Mouse (Mus musculus) embryonic facial prominence, embryonic 11.5 days (tissue): ENCODE results near the gene Cyp4f16. TPM values are rescaled to one million over a fixed set of nuclear protein-coding genes. Genes with fewer than 3 reads are reported as not detected.
"Not testable (repeated sequence)": the region's sequence is repeated elsewhere in the genome, so short reads cannot be mapped to it uniquely, and the experiment has no call there.

Experiments used
- ATAC-seq: fragments of 200-750 bp; cut with Nextera tagmentation; replicated peaks from 2 replicates; pipeline ENCODE4 v1.8.0; 2017; ENCODE audit warnings: low read depth; ENCODE audit not compliant: insufficient number of reproducible peaks, low FRiP score, low TSS enrichment
- DNase-seq: peaks from one replicate; pipeline ENCODE4 v3.0.0-alpha.2; 2015; ENCODE audit warnings: low spot score
- H3K27ac ChIP-seq: fragments of 300-500 bp; sonication (generic); replicated peaks from 2 replicates; pipeline ENCODE4 v1.5.1; 2014; ENCODE audit warnings: mild to moderate bottlenecking, low read depth, low read length, control low read depth
- H3K27me3 ChIP-seq: fragments of 300-500 bp; sonication (generic); 2 replicates; pipeline ENCODE4 v1.6.1; 2014; ENCODE audit warnings: mild to moderate bottlenecking, low read length, moderate library complexity, mixed read lengths; ENCODE audit not compliant: control insufficient read depth, insufficient read depth
- H3K36me3 ChIP-seq: fragments of 300-500 bp; sonication (generic); replicated peaks from 2 replicates; pipeline ENCODE4 v1.6.1; 2014; ENCODE audit warnings: low read depth, mild to moderate bottlenecking, low read length, moderate library complexity, mixed read lengths; ENCODE audit not compliant: control insufficient read depth, insufficient read depth
- H3K4me1 ChIP-seq: fragments of 300-500 bp; sonication (generic); 2 replicates; pipeline ENCODE4 v1.6.1; 2014; ENCODE audit warnings: low read length, mixed read lengths; ENCODE audit not compliant: control insufficient read depth, insufficient read depth
- H3K4me2 ChIP-seq: fragments of 300-500 bp; sonication (generic); 2 replicates; pipeline ENCODE4 v1.6.1; 2014; ENCODE audit warnings: low read depth, mild to moderate bottlenecking, control low read depth, low read length, moderate library complexity
- H3K4me3 ChIP-seq: fragments of 300-500 bp; sonication (generic); 2 replicates; pipeline ENCODE4 v1.5.1; 2014; ENCODE audit warnings: low read depth, low read length, control low read depth
- H3K9ac ChIP-seq: fragments of 300-500 bp; sonication (generic); replicated peaks from 2 replicates; pipeline ENCODE4 v1.6.1; 2014; ENCODE audit warnings: mild to moderate bottlenecking, control low read depth, low read length
- H3K9me3 ChIP-seq: fragments of 300-500 bp; sonication (generic); replicated peaks from 2 replicates; pipeline ENCODE4 v1.6.1; 2016; ENCODE audit warnings: mild to moderate bottlenecking, low read length, inconsistent platforms, mixed read lengths; ENCODE audit not compliant: control insufficient read depth
- WGBS: fragments of 180-500 bp; shearing (Covaris S2); extraction: QIAGEN DNeasy Blood & Tissue Kit; methylation state at CpG from one replicate; pipeline ENCODE4 v1.1.7; 2014; 5-methylcytosine and 5-hydroxymethylcytosine counted together
- polyA plus RNA-seq: library from polyadenylated mRNA; unstranded; fragments of >200 nt; fragmentation: Nextera tagmentation; extraction: Ambion mirVana; gene quantifications from 2 replicates; pipeline ENCODE4 v1.2.1, GENCODE M21; 2014

The Cyp4f16 gene
- polyA plus RNA-seq, 1 experiment from 2014 or later, result 16.5 TPM

DNA sequence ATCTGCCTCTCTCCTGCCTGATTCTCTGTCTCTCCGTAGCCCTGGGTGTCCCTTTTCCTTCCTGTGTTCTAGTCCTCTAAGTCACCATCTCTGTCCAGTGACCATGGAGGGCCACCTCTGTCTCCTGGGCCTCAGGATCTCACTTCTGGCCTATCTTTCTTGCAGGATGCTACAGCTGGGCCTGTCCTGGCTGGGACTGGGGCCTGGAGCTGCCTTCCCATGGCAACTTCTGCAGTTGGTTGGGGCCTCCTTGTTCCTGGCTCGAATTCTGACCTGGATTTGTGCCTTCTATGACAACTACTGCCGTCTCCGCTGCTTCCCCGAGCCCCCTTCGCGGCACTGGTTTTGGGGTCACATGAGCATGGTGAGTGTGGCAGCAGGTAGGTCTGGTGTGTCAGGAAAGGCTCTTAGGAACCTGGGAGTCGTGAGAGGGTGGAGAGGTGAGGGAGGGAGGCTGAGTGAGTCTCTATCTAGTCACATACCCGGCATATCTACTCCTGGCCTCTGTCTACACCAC, 29.6 kb upstream of the Cyp4f16 start:
- Histone ChIP-seq H3K9me3 (no peaks in the 10 kb centered on the region), H3K4me1 (no peaks in the 10 kb centered on the region), H3K27me3 (no peaks in the 10 kb centered on the region), H3K9ac (peak overlapping the region; percentile 65), H3K36me3 (no peaks in the 10 kb centered on the region), H3K27ac (peak overlapping the region; percentile 56), H3K4me3 (peak overlapping the region; percentile 34), H3K4me2 (peak overlapping the region; percentile 49)
- DNase-seq (no peak), ATAC-seq (no peak; the same call in 1 of the 2 replicates)
- 28% methylated on average over 9 of the region's 9 CpGs for WGBS

DNA sequence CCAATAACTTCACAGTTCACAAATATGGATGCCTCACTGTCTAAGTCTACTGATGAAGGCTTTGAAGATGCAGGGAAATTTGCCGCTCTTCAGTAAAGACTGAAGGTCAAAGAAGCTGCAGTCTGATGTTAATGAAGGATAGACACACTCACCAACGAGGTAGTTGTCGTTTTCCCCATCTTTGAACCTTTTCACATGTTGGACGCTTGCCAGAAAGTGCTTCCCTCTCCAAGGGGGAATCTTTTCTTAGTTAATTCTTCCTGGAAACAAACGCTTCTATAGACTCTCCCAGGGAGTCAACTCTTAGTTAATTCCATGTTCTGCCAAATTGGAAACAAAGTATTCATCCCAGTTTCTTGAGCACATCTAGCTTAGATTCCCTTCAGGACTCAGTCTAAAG, 20.2 kb upstream of the Cyp4f16 start:
- no peaks in the 10 kb centered on the region for H3K36me3 ChIP-seq
- no peak for DNase-seq
- H3K9ac ChIP-seq, result no peak overlapping the region
- H3K9me3 ChIP-seq, result no peaks in the 10 kb centered on the region
- WGBS, result 77% methylated on average over 5 of the region's 5 CpGs
- H3K27ac ChIP-seq, result no peak overlapping the region
- H3K4me1 ChIP-seq, result no peaks in the 10 kb centered on the region
- no peak overlapping the region for H3K4me2 ChIP-seq
- H3K4me3 ChIP-seq, result no peak overlapping the region
- no peaks in the 10 kb centered on the region for H3K27me3 ChIP-seq
- ATAC-seq, result no peak

DNA sequence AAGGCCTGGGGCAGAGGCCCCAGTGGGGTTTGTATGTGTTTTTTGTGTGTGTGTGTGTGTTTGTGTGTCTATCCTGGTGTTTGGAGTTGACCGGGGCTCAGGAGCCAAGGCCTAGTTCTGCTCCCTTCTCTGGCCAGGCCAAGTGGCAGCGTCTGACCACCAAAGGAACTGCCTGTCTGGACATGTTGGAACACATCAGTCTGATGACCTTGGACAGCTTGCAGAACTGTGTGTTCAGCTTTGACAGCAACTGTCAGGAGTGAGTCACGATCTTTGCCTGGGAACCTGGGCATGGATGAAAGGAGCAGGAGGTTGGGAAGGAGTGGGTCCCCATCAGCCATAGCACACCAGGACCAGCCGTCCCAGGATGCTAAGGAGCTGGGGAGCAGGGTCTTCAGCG, 14.4 kb upstream of the Cyp4f16 start:
- Histone ChIP-seq H3K4me1 (no peaks in the 10 kb centered on the region), H3K9ac (no peak overlapping the region), H3K4me2 (no peak overlapping the region), H3K36me3 (no peaks in the 10 kb centered on the region), H3K9me3 (no peaks in the 10 kb centered on the region), H3K4me3 (no peak overlapping the region), H3K27me3 (no peaks in the 10 kb centered on the region), H3K27ac (no peak overlapping the region)
- no peak for ATAC-seq
- WGBS, result 89% methylated on average over 5 of the region's 5 CpGs
- no peak for DNase-seq

DNA sequence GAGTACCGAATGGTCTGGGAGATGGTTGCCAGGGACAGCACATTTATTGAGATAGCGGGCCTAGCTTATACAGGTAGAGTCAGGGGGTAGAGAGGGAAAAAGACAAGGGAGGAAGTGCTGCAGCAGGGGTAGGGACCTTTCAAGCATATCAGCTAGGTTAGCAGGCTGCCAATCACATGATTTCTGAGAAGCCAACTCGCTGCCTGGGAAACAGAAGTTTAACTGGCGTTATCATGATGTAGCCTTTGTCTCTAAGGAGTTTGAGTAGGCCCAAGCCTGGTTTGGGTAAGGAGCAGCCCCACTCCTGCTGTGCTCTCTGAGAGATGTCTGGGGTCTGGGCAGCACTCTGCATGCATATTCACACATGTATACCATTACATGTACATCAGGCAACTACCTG, 14.0 kb upstream of the Cyp4f16 start:
- 85% methylated on average over 4 of the region's 4 CpGs for WGBS

DNA sequence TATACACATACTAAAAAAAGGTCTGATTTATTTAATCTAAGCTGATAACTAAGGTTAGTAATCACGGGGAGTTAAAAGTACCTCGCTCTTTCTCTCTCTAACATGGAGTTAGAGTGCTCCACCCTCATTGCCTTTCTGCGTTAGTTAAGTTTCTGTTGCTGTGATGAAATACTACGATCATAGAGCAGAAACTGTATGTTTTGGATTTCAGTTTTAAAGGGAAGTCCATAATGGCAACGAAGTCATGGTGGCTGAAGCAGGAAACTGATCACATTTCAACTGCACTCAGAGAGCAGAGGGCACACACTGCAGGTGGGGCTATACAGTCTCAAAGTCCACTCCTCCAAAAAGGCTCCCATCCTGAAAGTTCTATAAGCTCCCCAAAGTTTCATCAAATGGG, 13.5 kb upstream of the Cyp4f16 start:
- H3K9me3 ChIP-seq, result no peaks in the 10 kb centered on the region
- H3K27ac ChIP-seq, result no peak overlapping the region
- no peaks in the 10 kb centered on the region for H3K27me3 ChIP-seq
- no peak overlapping the region for H3K9ac ChIP-seq
- 89% methylated on average over 5 of the region's 5 CpGs for WGBS
- H3K4me3 ChIP-seq, result no peak overlapping the region
- no peak overlapping the region for H3K4me2 ChIP-seq
- H3K36me3 ChIP-seq, result no peaks in the 10 kb centered on the region
- ATAC-seq (no peak), DNase-seq (no peak)
- H3K4me1 ChIP-seq, result no peaks in the 10 kb centered on the region

More for the DNA sequence above, 14.0 kb upstream of the Cyp4f16 start:
- no peak for DNase-seq
- Histone ChIP-seq H3K4me1 (no peaks in the 10 kb centered on the region), H3K9ac (no peak overlapping the region), H3K27ac (no peak overlapping the region), H3K4me3 (no peak overlapping the region), H3K27me3 (no peaks in the 10 kb centered on the region), H3K36me3 (no peaks in the 10 kb centered on the region), H3K9me3 (no peaks in the 10 kb centered on the region), H3K4me2 (no peak overlapping the region)
- no peak for ATAC-seq

DNA sequence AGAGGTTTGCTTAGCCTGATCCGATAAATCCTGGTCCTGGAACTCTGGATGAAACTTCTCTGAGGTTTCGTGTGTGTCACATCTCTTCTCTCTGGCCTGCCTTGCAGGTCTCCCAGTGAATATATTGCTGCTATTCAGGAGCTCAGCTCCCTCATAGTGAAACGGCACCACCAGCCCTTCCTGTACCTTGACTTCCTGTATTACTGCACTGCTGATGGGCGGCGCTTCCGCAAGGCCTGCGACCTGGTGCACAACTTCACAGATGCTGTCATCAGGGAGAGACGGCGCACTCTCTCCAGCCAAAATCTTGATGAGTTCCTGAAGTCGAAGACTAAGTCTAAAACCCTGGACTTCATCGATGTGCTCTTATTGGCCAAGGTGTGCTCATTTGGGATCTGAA, 12.5 kb upstream of the Cyp4f16 start:
- no peak overlapping the region for H3K9ac ChIP-seq
- ATAC-seq, result no peak
- H3K36me3 ChIP-seq, result no peaks in the 10 kb centered on the region
- no peaks in the 10 kb centered on the region for H3K9me3 ChIP-seq
- H3K4me3 ChIP-seq, result no peak overlapping the region
- DNase-seq, result no peak
- H3K27ac ChIP-seq, result no peak overlapping the region
- H3K4me2 ChIP-seq, result no peak overlapping the region
- no peaks in the 10 kb centered on the region for H3K27me3 ChIP-seq
- 86% methylated on average over 11 of the region's 11 CpGs for WGBS
- no peaks in the 10 kb centered on the region for H3K4me1 ChIP-seq

DNA sequence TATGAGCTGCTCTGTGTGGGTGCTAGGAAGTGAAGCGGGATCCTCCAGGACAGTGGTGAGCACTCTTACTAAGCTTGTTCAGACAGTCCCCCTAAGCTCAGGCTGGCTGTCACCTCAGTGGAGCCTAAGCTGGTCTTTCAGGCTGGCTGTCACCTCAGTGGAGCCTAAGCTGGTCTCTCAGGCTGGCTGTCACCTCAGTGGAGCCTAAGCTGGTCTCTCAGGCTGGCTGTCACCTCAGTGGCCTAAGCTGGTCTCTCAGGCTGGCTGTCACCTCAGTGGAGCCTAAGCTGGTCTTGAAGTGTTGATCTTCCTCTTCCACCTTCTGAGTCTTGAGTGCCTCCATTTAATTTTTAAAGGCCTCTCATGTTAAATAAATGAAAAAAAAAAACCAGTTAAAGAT, 10.0 kb upstream of the Cyp4f16 start:
- H3K9me3 ChIP-seq, H3K4me2 ChIP-seq, DNase-seq, H3K9ac ChIP-seq, ATAC-seq, H3K4me3 ChIP-seq, H3K4me1 ChIP-seq, H3K36me3 ChIP-seq, H3K27me3 ChIP-seq, H3K27ac ChIP-seq: not testable (repeated sequence)
- 95% methylated on average over 1 of the region's 1 CpGs for WGBS

DNA sequence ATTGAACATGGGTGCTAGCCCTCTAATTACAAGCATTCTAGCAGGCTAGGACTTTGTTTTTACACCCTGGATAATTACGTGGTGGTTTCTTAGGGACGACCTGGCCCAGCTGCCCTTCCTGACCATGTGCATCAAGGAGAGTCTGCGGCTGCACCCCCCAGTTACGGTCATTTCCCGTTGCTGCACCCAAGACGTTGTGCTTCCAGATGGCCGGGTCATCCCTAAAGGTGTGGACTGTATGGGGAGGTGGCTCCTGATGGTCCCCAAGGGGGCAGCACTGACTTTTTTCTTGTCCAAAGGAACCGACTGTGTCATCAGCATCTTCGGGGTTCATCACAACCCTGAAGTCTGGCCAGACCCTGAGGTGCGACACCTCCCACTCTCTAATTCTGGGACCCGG, 8.6 kb upstream of the Cyp4f16 start:
- H3K36me3 ChIP-seq, result no peaks in the 10 kb centered on the region
- DNase-seq, result no peak
- H3K27ac ChIP-seq, result no peak overlapping the region
- H3K4me2 ChIP-seq, result no peak overlapping the region
- no peak overlapping the region for H3K4me3 ChIP-seq
- 86% methylated on average over 11 of the region's 11 CpGs for WGBS
- H3K9me3 ChIP-seq, result no peaks in the 10 kb centered on the region
- H3K9ac ChIP-seq, result no peak overlapping the region
- ATAC-seq, result 0 out of 2 replicates have a peak, but pooled peaks have one; percentile 8
- H3K27me3 ChIP-seq, result no peaks in the 10 kb centered on the region
- no peaks in the 10 kb centered on the region for H3K4me1 ChIP-seq
